Mouse (Mus musculus) 416B (cell line): ENCODE results near the gene Chsy1.

Source experiments
- DNase-seq: peaks from one replicate; pipeline ENCODE4 v3.0.0; 2011; ENCODE audit warnings: low read depth

Gene Chsy1

DNA sequence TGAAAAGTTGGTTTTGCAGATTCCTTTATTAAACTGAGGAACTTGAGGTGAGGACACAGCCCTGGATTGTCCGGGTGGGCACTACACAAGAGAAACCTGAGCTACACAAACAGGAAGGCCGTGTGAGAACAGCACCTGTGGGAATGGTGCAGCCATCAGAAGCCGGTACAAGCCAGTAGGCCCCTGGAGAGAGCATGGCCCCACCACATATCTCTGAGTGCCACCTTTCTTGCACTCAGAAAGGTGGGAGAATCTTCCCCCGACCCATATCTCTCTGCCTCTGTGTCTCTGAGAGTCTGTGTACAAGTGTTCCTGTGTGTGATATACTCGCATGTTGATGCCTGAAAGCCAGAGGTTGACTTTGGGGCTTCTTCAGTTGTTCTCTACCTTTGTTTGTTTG lies 29.6 kb downstream of the Chsy1 start:
- DNase-seq: no peak

DNA sequence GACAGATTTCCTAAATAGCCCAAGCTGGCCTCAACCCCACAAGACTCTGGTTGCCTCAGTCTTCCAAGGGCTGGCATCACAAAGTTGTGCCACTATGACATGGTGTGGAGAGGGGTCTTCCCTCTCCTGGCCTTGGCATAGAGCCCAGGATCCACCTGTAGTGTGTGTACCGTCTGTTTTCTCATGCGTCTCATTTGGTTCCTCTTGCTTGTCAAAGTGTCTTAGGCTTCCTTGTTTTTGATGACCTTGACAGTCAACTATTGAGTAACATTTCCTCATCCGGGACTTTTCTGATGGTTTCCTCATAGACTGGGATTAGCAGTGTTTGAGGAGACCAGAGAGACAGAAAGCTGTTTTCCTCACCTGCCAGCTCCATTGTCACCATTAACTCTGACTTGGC lies 30.8 kb downstream of the Chsy1 start:
- peak; percentile 69 for DNase-seq

DNA sequence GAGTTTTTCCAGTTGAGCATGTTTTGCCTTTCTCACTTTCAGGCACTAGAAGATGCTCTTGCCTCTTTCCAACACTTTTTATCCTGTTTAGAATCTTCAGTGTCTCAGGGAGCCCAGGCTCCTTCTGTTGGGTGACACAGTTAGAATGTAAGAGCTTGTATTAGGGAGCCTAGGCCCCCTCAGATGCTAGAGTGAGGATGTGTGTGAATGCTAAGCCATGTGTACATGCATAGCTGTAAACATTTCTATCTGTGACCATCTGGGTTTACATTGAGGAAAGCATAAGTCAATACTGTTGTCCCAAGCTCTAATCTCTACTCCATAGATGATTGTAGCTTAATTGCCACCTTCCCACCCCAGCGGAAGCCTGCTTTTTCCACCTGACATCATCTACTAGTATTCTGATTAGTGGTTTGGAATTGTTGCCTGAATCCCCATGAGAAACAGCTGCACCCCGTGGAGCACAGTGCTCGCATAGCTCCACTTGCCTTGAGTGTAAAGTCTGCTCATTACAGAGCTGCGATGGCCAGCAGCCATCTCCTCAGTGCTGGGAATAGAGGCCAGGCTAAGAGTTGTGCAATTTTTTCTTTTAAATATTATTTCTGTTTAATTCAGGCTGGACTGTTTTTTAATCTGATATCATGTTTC lies 31.7 kb downstream of the Chsy1 start:
- DNase-seq: no peak

DNA sequence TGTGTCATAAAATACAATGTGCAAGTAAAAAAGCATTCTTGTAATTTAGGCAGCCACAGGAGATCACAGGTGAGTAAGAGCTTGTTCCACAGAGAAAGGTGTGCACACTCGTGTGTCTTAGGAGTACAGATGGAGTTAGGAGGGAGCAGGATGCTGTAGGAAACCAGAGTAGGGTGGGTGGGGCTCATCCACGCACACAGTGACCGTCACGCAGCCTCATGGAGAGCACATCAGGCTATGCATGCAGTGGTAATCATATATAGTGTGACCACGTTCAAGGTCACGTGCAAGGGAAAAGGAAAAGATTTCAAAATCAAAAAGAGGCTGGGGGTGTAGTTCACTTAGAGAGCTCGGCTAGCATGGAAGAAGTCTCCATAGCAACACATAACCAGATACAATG lies 33.2 kb downstream of the Chsy1 start:
- DNase-seq: no peak

DNA sequence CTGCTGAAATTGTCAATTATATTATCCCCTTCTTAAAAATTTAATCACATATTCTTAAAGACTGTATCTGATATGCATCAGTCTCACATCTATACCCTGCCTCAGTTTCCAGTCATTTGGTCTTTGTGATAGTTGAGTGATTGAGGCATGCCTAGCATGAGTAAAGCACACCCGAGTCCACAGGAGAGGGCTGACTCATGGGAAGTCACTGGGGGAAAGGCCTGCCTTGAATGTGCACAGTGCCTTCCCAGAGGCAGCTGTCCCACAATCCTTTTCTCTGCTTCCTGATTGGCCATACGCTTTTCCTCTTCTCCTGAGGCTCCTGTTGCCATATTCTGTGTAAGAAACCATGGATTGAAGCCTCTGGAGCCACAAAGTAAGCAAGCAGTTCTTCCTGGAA lies 35.2 kb downstream of the Chsy1 start:
- DNase-seq: no peak

DNA sequence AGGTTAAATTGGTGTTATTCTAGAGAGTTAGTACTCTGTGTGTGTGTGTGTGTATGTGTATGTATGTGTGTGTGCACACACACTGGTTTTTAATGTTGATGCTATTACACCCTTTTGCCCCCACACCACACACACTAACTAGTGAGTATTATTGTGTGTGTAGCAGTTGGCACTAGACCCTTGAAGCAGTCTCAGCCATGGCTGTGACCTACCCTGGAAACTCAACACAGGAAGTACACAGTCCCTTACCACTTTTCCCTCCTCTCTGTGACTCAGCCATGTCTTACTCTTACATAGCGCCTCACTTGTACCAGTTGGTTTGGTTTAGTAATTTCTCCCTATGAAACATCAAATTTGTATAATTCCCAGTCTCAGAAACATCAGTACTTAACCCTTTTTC lies 37.8 kb downstream of the Chsy1 start:
- DNase-seq: peak; percentile 64

DNA sequence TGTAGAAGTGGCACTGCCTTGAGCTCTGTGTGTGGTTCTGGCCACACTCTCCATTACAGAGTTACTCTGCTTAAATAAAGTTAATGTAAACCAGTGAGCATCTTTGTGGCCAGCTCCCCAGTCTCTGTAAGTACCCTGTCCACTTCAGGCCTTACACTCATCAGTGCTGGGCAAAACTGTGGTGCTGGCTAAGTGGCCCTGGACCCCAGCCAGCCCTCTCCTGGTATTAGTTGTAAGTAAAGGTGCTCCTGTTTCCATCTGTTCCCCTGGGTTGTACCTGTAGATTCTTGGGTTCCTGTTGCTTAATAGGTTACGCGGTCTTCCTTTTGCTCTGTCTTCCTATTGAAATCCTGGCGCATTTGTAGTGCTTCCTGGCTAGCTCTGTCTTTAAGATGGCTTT lies 38.5 kb downstream of the Chsy1 start:
- no peak for DNase-seq

DNA sequence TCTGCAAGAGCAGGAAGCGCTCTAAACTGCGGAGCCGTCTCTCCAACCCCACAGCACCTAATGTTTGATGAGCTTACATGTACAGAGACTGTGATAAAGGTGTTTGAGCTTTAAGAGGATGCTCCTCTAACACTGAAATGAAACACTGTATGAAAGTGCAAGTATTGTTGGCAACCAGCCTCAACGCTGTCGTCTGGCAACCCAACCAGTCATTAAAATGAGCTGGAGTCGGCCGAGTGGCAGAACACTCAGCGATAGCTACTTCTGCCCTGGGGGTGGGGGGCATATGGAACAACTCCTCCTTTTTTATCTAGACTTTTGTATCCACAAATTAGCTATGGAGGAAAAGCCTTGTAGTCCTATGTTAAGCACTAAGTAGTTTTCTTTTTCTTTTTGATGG lies 40.2 kb downstream of the Chsy1 start:
- no peak for DNase-seq

DNA sequence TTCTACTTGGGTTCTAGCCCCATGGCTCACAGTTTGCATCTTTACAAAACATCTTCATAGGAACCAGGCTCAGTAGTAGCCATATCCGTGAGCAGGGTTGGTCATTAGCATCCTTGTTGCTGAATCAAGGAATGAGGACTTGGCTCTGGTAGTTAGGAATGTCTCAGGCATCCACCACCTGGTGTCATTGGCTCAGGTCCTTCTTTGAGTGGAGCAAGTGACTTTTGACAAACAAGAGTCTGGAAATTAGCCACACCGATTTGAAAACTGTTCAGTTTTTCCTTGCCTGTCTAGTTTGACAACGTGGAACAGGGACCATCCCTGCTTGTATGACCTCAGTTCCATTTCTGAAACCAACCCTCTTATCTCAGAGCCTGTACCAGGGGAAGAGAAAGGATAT lies 41.1 kb downstream of the Chsy1 start:
- no peak for DNase-seq

DNA sequence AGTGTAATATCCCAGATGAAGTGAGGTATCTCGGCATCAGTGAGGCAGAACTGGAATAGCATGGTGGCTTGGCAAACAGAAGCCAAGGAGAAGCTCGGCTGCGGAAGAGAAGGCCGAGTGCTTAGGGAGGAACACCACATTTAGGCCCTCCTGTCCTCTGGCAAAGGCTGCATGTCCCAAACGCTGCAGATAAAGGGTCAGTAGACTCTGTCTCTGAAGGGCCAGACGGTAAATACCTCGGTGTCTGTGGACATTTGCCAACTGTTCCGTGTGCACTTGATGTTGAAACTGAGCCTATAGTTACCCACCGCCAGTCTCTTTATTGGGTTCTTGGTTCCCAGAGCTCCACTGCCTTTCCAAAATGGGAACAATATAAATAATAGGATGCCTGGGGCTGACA lies 48.1 kb downstream of the Chsy1 start:
- no peak for DNase-seq

DNA sequence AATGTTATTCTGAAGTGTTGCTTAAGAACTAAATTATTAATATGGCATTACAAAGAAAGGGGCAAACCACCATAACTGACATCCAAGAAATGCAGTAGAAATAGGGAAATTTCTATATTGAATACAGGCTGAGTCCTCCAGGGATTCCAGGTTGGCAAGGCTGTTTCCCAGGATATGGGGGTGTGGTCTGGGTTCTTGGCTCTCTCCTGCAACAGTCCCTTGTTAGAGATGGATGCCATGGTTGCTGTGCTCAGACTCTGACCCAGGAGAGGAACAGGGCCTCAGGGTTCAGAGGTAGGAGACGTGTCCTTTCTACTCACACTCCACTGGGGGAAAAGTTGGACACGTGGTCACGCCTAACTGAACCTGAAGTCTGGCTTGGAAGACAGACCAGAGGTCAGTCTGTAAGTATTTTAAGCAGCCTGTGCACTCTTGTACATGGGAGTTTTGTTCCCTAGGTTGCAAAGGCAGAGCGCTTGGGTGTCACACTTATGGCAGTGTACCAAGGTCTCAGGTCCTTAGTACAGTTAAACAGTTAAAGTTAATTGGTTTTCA lies 48.6 kb downstream of the Chsy1 start:
- DNase-seq: no peak

DNA sequence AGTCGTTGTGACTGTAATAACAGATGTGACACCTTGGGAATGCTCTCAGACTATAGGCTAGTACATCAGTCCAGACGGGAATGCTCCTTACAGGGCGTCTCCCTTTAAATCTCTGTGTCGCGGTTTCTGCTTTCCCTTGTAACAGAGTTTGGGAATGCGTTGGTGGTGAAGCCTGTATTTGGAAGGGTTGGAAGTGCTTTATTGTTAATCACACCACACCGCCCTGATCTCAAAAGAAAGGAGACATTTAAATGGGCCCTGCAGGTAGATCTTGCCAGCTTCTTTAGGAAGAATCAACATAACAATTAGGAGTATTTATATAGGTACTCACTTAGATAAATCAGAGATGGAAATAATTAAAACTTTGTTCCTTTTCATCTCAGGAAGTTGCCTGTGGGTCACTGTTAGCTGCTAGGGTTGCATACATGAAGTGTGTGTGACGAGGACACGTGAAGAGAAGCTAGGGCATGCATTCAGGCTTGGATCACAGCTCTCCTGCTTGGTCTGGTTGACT lies 49.4 kb downstream of the Chsy1 start:
- no peak for DNase-seq

DNA sequence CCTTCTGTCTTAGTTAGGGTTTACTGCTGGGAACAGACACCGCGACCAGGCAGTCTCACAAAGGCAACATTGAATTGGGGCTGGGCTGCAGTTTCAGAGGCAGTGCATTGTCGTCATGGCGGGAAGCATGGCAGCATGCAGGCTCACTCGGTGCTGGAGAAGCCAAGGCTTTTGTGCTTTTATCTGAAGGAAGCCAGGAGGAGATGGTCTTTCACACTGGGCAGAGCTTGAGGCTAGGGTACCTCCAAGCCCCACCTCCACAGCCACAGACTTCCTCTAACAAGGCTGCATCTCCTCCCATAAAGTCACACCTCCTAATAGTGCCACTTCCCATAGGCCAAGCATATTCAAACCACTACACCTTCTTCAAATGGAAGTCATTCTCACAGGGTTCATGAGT lies 50.6 kb downstream of the Chsy1 start:
- DNase-seq: no peak

DNA sequence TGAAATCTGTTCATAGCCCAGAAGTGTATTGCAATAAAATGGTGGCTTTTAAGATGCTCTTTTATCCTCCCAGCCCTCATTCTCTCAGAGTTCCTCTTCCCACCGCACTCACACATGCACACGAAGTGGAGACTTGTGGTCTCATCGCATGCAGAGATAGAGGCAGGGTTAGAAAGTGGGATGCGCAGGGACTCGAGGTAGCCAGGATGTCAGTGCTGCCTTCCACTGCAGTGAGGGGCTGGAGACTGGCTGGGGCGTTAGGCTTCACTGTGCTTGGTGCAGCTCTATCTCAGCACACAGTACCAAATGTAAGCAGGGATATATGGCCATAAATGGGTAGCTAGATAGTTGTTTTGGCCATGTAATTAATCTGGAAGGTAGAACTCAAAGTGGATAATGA lies 52.5 kb downstream of the Chsy1 start:
- no peak for DNase-seq

DNA sequence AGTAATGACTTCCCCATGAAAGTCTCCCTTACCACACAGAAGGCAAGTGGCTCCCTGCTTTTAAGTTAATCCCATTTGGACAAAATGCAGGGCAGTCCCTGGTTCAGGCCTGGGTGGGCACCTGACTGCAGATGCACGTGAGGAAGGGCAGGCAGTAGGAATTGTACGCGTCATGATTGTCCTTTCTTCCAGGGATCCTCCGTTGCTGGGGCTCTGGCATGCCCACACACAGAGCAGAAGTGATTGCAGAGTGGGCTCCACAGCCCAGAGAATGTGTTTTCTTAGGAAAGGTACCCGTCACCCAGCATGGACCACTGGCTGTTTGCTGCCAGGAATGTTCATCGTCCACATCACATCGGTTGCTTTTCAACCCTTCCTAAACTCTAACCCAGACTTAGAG lies 53.2 kb downstream of the Chsy1 start:
- no peak for DNase-seq

DNA sequence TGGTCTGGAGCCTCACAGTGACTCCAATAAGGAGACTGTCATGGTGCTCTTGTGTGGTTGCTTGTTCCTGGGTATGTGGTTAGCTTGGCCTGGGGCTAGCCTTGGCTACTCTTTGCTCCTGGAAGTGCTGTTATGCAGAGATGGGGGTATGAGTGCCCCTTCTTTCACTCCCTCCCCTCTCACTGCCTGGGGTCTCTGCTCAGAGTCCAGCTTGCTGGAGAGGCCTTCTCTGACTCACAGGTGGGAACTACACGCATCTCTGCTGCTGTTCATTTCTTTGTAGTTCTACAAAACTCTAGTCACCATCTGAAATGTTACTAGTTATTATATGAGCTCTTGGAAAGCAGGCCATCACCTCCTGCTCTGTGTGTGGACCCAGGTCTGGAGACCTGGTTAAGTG lies 53.7 kb downstream of the Chsy1 start:
- DNase-seq: no peak

DNA sequence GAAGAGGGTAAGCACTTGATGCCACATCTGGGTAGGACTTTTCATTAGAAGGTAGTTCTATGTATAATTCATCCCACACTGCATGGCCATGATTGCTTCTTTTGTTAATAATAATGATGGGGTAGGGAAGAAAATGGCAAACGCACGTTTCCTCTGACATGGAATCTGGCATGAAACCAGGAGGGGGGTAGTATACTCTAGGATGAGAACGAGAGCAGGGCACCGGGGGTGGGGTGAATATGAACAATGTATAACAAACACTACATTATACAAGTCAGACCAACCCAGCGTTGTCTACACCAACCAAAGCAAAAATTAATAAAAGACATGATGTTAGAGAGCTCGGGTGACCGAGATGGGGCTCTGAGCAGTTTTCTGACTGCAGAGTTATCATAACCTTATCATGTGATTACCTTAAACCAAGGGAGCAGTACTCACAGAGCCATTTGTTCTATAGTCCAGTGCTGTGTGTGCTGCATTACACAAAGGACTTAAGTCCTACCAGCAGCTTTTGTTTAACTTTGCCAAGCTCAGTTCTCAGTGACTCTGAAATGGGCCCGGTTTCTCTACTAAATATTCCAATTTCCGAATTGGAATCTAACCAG lies 55.2 kb downstream of the Chsy1 start:
- DNase-seq: no peak

DNA sequence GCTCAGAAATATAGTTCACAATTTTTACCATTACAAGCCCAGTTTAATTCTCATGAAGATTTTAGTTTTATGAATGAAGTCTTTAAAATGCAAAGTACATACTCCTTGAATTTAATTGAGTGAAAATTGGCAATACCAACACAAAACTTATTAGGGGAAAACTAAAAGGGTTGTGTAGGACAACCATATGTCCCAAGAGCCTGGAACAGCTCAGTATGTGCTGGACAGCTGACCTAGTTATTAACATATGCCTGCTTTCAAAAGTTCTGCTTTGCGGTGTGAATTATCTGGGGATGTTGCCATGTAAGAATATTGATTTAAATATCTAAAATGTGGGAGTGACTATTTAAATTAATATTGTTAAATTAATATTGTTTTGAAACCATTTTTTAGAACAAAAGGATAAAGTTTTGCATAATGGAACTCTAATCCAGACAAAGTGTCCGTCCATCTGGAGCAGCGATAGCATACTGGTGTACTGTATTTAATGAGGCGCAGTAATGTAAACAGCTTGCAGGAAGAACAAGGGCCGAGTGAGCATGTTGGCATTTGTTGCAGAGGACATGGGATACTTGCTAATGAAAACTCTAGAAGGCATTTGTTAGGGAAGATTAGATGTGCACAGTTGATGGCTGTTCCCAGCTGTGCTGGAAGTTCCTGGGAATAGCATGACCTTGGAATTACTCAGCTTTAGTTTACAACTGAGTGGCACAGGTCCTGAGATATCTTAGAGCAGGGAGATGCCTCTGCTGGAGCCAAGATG lies 55.9 kb downstream of the Chsy1 start:
- DNase-seq: no peak

DNA sequence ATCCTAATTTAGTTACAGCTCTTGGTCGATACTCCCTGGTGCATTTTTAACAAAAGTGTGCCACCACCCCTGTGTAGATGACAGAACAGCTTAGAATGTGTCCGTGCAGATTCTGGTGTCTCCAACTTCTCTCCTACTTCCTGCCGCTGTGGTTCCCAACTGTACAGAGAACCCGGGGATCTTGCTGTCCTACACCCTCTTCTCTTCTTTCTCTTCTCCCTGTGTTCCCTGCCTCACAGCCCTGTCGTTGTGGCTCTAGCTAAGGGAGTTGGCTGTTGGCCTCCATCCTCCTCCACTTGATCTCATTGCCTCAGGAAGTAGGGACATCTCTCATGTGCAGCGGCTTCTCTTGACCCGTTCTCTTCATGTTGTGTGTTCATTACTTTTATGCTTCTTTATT lies 59.6 kb downstream of the Chsy1 start:
- no peak for DNase-seq

DNA sequence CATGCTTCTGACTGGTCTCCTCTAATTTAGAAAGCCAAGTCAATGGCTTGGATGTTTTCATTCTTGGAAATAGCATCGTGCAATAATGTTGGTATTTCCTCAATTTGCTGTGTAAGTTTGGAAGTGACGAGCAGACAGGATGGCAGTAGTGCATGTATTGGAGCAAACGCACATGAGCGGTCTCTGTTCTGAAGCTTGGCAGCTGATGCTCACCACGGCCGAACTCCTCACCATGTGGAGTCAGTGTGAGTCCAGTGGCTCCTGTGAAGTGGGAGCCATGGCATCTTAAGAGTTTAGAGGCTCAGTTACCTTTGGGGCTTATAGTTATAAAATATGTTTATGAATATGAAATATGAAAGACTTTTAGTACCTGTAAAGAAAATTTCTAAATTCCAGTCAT lies 60.2 kb downstream of the Chsy1 start:
- no peak for DNase-seq

DNA sequence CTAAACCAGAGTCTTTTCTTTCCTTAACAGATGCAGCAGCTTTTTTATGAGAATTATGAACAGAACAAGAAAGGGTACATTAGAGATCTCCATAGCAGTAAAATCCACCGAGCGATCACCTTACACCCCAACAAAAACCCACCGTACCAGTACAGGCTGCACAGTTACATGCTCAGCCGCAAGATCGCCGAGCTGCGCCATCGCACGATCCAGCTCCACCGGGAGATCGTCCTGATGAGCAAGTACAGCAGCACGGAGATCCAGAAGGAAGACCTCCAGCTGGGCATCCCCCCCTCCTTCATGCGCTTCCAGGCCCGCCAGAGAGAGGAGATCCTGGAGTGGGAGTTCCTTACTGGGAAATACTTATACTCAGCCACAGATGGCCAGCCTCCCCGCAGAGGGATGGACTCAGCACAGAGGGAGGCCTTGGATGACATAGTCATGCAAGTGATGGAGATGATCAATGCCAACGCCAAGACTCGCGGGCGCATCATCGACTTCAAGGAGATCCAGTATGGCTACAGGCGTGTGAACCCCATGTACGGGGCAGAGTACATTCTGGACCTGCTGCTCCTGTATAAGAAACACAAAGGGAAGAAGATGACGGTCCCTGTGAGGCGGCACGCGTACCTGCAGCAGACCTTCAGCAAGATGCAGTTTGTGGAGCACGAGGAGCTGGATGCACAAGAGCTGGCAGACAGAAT lies 61.6 kb downstream of the Chsy1 start:
- DNase-seq: no peak

DNA sequence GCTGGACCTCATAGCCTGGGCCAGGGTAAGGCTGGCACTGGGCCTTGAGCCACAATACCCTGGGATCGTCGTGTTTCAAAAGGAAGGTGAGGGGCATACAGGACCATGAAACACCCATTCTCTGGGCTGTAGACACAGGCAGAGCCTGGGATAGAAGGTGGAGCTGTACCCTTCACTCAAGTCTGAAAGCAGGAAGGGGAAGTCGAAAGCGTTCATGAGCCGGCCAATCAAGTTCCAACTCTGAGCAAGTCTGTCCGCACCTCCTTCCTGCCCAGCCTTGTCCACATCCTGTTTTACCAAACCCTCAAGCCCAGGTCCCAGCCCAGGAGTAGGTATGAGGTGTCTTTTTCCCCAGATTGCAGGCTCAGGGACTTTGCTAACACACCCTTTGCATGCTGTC lies 66.4 kb downstream of the Chsy1 start:
- peak; percentile 92 for DNase-seq

DNA sequence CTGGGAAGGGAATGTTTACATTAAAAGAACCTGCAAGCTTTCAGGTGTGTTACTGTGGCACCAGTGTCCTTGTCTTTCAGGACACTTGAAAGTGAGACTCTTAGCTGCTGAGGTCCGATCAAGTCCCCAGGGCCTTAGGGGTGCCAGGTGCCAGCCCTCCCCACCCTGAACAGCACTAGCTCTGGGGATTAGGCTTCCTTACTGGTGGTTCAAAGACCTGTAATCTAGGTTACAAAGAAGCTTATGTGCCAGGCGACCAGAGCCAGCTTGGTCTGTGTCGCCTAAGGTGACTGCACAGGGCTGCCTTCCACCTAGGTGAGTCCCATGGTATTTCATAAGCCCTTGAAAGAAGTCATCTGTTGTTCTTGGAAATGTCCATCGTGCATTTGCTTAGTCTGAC lies 66.9 kb downstream of the Chsy1 start:
- peak; percentile 18 for DNase-seq
